Mouse (Mus musculus) hematopoietic stem cell, adult 5-6 weeks (primary cell): Measurements from ENCODE around the gene Tcp11. TPM values are rescaled to one million over a fixed set of nuclear protein-coding genes. Genes with fewer than 3 reads are reported as not detected.
A peak's percentile ranks its signal among the peaks of the same experiment; 100 is the strongest.

Experiments used
- ATAC-seq, 2 experiments: fragments of 125-278 bp in 1 of 2; replicated peaks in 1 of 2; 2 replicates each; pipeline ENCODE4 v1.8.0; 2016 to 2017; ENCODE audit warnings: inconsistent platforms in 2 of 2, mild to moderate bottlenecking in 2 of 2, moderate number of reproducible peaks in 2 of 2, low read depth in 1 of 2, moderate TSS enrichment in 1 of 2; ENCODE audit not compliant: low FRiP score in 2 of 2, poor library complexity in 2 of 2, severe bottlenecking in 2 of 2, insufficient read depth in 1 of 2, low TSS enrichment in 1 of 2
- total RNA-seq: library from RNA; stranded (forward); fragments of 172-1452, 232-1000 nt; gene quantifications from 2 replicates; pipeline ENCODE4 v1.2.3, GENCODE M21; 2017

The Tcp11 gene
- total RNA-seq: 2.3 and 3.6 TPM in 2 replicates

- peak; percentile 78 to 81 for ATAC-seq
Measured at GRCm38 (mm10) chr17:28080045-28080816, at the start of gene Tcp11. Tcp11 (minus strand) TSS chr17:28080639.

DNA sequence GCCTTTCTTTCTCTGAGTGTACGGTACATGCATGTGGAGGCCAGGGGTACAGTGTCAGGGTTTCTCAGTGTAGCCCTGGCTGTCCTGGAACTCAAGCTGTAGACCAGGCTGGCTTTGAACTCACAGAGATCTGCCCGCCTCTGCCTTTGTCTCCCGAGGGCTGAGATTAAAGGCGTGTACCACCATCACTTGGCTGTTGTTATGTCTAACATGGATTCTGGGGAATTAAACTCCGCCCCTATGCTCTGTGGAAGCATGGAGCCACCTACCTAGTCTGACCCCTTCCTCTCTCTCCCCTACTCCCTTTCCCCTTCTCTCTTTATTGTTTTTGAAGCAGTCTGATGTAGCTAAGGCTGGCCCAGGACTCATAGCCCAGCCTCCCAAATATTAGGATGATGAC lies 49.4 kb upstream of the Tcp11 start:
- no peak for ATAC-seq

- no peak for ATAC-seq
Measured at GRCm38 (mm10) chr17:28124368-28124767, 43.9 kb upstream of the Tcp11 start.

GRCm38 (mm10) chr17:28123627-28124026 lies 43.2 kb upstream of the Tcp11 start:
- no peak for ATAC-seq

- no peak for ATAC-seq
Measured at GRCm38 (mm10) chr17:28122949-28123348, 42.5 kb upstream of the Tcp11 start.

DNA sequence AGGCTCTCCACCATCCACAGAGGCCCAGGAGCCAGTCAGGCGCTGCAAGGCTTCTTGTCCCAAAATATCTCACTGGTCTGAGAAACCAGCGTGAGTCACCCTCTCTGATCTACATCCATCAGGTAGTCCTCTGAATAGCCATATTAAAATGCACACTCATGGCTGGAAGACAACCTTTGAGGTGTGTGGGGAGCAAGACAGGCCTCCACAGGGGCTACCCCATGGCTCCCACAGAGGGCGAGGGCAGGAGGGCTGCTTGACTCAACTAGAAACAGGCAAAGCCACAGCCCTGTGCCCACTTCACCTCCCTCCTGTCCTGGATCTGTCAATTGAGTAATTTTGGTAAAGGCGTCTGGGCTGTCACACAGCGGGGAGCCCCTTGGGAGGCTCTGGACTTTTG lies 40.0 kb upstream of the Tcp11 start:
- ATAC-seq: no peak

GRCm38 (mm10) chr17:28117451-28118209 lies 37.2 kb upstream of the Tcp11 start:
- peak in 1 of 2 experiments; percentile 51; a peak in 1 of 4 replicates for ATAC-seq

- no peak for ATAC-seq
Measured at GRCm38 (mm10) chr17:28116335-28116734, 35.9 kb upstream of the Tcp11 start.

DNA sequence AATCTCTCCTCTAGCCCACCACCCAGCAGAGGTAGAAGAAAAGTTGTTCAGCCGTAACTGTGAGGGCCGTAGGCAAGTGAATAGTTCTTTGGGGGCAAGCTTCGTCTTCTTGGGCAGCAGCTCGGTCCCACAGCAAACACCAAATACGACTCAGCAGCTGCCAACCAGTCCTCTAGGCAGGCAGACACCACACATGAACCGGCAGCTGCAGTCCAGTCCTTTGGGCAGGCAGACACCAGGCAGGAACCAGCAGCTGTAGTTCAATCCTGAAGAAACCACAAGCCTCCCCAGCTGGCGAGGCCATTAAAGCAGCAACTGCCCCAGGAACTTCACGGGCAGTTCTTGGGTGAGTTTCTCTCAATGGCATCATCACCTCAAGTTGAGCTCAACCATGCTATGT lies 31.8 kb upstream of the Tcp11 start:
- no peak for ATAC-seq

DNA sequence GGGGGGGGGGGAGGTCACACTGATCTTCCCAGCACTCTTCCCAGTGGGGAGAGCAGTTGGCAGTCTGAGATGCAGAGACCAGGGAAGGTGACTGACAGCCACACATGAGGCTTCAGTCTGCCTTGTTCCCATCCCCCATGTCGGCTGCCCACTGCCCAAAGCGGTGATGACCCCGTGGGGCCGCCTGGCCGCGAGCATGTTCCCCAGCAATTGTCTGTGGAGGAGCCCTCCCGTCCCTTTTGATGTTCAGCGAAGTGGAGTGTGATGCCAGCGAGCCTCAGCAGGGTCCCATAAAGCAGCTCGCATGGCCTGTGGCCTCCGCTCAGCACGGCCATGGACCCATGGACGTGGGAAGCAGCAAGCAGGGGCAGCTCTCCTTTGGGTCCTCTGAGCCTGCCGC lies 26.8 kb upstream of the Tcp11 start:
- ATAC-seq: no peak

GRCm38 (mm10) chr17:28106352-28106751 lies 25.9 kb upstream of the Tcp11 start:
- ATAC-seq: no peak

DNA sequence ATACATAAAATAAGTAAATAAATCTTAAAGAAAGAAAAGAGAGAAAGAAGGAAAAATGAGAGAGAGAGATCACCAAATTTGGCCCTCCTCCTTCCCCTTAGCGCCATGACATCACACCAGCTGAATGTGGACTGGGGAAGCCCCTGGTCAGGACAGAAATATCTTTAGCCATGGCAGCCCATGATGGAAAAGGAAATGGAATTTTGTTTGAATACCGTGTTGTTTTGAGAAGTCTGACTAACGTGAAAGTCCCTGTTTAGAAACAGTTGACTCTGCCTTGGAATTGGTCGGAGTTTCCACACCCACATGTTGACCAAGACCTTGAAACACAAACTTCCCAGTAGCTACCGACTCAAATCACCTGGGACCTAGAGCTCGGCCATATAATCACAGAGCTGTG lies 24.0 kb upstream of the Tcp11 start:
- ATAC-seq: no peak

DNA sequence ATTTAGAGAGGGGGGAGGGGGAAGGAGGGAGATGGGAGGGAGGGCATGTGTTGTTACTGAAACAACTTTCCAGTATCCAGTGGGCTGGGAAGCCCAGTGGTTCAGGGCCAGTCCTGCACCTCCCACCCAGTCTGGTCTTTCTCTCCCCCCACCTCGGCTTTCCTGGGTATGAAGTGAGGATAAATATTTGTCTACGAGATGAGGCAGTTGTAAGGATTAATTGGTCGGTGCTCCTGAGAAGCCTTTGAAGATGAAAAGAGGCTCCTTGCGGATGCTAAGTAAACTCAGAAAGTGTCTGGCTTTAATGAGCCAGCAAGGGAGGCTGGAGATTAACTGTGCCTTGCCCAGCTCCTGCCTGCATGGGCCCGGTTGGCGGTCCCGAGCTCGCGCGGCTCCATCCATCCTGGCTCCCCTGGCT lies 21.5 kb upstream of the Tcp11 start:
- no peak for ATAC-seq

DNA sequence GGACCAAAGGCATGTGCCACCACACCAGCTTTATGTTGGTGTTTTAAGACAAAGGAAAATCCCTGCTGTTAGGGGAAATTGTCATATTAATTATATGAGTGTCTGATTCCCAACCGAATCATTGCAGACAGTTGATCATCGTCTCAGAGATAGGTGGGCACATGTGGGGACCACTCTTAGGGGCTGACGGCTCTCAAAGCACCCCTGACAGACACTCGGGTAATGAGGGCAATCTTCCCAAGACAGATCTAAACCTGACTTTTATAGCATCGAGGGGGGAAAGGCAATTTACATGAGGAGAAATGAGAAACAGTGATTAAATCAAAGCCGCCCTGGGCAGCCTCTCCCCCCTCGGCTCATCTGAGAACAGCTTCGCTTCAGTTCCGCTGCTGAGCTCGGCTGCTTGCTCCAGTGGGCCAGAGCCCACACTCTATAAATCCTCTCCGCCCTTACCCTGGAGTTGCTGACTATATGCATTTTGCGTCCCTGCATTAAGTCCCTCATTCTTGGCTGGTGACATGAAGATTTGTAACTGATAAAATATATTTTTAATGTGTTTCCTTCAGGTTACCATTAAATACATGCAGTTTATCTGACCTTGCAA lies 20.9 kb upstream of the Tcp11 start:
- ATAC-seq: no peak

GRCm38 (mm10) chr17:28100669-28101068 lies 20.2 kb upstream of the Tcp11 start:
- no peak for ATAC-seq

DNA sequence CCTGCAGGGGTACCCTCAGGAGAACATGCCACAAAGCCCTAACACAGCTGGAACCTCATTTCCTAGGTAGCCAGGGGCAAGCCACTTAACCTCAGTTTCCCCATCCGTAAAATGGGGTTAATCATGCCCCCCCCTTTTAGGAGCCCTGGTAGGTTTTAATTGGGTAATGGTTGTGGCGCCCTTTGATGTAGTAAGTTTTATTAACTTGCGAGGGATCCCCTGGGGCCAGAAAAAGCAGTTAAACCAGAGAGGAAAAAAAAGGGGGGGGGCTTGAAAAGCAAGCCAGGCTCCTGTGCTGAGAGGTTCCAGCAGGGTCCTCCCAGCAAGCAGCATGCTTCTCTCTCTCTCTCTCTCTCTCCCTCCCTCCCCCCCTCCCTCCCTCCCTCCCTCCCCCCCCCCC lies 18.6 kb upstream of the Tcp11 start:
- ATAC-seq: no peak

DNA sequence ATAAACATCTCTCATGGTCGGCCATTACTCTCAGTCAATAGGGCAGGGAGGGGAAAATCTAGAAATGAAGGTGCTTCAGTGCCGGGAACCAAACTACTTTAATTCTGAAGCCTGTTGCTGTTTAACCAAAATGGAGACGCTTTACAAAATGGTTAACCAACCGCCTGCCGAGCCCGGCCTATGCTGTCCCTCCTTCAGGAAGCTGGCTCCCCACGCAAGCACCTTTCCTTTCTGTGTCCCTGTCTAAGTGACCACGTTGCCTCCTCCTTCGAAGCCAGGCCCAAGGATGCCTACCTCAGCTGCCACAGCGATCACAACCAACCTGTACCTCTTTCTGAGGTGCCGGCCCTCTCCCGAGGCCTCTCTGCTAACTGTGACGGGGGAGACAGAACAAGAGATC lies 16.9 kb upstream of the Tcp11 start:
- ATAC-seq: no peak

DNA sequence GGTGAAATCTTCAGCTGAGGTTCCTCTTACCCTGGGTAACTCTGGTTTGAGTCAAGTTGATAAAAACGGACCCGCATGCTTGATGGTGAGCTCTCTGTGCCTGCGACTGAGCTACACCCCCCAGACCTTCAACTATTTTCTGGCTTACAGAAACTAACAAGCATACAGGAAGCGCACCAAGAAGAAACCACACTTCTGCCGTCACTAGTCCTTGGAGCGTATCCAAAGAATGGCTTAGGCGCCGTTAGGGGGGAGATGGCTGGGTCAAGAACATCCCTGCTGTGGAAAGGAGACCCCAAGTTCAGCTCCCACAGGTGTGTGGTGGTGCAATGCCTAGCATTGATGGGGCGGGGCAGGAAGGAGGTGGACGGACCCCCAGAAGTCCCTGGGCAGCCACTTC lies 16.0 kb upstream of the Tcp11 start:
- ATAC-seq: peak; percentile 59 to 85
